Mouse (Mus musculus) cerebellum, adult 9-11 months (tissue): ENCODE results near the gene Lgals3bp.
A peak's percentile ranks its signal among the peaks of the same experiment; 100 is the strongest.

Experiments
- DNase-seq: peaks from one replicate; pipeline ENCODE4 v3.0.0; 2022

The Lgals3bp gene

DNA sequence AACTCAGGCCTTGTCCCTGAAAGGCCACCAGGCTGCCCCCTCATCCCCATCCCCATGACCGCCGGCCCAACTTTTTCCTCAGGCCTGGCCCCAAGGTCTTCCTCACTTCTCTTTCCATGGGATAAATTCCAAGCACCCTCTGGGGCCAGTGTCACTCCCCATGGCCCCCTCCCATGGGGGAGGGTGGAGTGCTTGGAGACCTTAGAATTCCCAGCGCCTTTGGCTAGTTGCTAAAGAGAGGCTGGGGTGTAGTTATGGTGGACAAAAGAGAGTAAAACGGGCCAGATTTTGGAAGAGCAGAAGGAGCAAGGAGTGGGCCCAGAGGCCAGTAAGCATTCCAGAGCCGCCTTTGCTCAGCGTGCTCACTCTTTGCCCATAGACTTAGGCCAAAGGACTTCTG, 46.3 kb downstream of the Lgals3bp start, which contains the start of gene Timp2:
TSS of gene Timp2 (minus strand) at position 101 of the 400 bp plus-strand sequence.
- no peak for DNase-seq

DNA sequence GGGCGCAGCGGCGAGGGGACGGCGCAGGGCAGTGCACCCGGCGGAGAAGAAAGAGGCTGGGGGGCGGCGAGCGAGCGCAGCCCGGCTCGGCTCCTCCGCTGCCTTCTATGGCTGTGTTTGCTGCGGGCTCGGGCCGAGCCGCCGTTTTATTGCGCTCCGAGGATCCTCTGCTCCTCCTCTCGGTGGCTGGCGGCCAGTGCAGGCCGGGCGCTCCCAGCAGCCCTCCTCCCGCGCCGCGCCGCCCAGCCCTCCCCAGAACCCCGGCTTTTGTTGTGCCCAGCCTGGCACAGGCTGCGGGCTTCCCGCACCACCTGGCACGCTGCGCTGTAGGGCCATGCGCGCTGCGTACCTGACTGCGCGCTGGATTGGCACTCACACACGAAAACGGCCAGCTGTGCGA, 46.7 kb downstream of the Lgals3bp start:
- DNase-seq: peak; percentile 82

DNA sequence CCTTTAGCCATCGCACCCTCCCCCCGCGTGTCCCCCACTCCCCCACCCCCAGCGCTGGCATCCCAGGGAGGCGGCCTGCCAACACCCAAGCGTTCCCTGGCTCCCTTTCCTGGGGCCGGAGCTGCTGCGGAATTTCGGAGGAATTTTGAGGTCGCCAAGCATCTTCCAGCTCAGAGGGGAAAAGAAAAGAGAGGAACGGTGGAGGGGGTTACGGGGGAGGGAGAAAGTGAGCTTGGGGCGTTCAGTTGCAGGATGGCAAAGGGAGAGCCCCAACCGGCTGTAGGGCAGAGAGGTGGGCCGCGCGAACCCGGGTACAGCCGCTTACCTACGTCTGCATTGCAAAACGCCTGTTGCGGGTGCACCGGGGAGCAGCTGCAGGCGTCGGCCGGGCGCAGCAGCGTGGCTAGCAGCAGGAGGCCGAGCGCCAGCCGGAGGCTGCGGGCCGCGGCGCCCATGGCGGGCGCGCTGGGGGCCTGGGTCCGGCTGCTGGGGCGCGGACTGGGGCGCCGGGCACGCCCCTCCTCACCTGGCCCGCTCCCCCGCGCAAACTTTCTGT, 47.2 kb downstream of the Lgals3bp start:
- peak; percentile 36 for DNase-seq

DNA sequence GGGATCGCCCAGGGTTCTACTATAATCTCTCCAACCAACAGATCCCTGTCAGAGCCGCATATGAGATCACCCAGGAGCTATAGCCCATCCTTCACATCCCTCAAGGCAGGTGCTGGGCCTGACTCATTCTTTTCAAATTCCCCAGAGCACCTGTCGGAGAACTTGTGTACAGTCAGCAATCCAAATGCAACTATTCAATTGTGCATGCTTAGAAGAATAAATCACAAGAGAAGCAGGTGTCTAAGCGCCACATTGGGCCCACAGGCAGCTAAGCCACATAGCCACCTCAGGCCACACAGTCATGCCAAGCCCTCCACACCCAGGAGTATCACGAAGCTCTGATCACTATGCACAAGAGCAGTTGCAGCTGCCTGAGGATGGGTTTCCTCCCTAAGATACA, 52.4 kb downstream of the Lgals3bp start:
- DNase-seq: no peak

DNA sequence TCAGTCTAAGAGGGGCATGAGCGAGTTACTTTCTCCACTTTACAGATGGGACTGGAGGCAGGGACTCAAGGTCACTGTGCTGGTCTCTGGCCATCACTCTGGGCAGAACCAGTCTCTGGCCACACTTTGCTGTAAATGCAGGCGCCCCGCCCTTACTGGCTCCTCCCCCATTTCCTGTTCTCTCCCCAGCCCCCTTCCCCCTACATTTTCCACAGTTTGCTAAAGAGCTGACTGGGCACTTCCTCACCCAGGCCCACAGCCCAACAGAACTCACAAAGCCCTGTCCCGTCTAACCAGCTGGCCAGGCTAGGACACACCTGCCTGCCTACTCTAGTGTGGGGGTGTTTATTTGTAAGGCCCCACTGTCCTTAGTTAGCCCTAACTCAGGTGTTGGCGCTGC, 53.0 kb downstream of the Lgals3bp start:
- no peak for DNase-seq

DNA sequence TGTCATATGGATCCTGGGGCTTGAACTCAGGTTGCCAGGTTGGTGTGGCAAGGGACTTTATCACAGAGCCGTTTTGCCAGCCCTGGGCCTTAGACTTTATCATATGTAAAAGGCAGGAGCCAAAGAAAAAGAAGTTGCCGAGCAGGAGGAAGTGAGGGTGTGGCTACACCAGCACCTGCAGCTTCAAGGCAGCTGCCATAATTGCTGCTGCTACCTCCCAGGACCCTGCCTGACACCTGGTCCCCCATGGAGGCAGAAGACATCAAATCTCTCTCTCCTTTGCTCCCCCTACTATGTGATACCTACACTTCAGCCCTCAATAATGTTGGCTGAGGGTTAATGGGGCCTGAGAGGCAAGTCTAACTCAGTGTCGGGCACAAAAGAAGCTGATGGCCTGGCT, 53.5 kb downstream of the Lgals3bp start:
- DNase-seq: no peak

DNA sequence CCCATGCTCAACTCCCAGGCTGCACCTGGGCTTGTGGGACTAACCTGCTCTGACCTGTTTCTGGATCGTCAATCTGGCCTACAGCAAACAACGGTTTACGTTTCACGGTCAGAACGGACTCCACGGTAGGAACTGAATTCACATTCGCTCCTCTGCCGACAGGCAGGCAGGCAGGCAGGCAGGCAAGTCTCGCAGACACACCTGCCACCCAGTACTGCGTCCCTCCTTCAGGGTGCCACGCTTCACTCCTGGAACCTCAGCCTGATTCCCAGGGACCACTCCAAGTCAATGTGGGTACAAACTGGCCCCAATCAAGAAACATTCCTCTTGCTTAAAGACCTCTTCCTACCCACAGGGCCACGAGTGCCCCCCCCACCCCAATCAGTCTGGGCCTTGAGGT, 54.0 kb downstream of the Lgals3bp start:
- no peak for DNase-seq

DNA sequence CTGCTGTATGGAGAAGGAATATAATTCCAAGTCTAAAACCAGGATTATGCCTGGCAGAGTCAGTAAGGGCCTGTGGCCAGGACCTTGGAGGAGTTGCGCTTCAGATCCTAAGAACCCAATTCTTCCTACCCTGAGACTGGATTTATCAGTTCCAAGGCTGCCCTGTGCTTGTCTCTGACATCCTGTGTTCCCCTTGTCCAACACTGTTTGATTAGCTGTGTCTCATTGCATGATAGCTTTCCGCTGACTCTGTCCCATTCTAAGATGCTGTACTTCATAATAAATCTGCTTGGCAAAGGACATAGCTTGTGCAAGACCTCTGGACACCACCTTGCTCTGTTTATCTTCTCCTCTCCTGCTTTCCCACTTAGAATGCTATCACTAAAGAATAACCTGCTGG, 54.5 kb downstream of the Lgals3bp start:
- no peak for DNase-seq

DNA sequence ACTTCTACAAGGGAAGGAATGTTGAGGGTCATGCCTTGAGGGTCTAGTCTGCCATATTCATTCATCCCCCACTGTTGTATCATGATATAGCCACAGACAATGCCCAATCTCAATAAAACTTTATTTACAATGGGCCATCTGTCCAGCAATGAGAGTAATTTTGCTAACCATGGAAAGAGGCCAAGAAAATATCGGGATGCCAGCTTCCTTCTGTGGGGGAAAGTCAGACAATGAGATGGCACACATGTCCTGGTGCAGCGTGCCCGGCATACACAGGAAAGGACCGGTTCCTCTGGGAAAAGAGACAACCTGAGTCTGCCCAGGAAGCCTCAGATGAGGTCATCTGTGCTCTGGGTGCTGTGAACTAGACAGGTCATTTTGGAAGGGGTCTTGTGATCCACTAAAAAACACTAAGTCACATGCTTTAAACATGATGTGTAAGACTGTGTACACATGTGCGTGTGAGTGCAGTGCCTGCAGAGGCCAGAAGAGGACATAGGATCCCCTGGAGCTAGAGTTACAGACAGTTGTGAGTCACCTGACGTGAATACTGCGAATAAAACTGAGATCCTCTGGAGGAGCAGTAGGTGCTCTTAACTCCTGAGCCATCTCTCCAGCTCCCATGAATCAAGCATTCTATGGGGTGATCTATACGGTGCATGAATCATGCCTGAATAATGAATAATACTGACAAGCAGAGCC, 55.3 kb downstream of the Lgals3bp start:
- no peak for DNase-seq

DNA sequence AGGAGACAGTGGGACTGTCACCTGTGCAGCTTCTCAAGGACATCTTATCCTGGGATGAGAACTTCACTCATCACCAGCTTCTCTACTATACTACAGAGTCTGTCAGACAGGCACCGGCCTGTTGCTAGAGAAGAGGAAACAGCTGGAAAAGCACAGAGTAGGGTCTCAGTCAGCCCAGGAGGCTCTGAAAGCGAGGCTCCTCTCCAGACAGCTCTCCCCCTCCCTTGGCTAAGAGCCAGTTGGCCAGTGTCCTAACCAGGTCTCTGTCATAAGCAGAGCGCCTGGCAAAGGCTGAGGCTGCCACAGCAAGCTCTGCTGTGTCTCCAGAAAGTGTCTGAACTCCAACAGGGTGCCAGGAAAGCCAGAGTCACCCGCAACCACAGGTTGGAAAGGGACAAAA, 56.2 kb downstream of the Lgals3bp start:
- no peak for DNase-seq

DNA sequence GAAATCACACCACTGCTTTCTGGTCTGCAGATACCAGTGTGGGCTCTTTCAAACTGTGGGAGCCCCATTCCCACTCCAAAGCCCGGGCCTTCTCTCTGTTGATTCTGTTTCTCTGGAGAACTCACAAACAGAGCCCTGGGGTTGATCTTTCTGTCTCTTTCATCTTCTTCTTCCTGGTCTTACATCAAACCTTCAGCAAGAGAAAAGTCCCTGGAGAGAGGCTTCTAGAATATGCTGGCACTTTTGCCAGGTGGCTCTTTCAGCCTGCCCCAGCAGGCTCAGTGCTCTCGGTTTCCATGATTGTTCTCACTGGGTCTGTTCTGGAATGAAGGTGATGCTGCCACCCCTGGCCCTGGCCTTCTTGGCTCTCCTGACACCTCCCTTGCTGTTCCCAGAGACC, 58.3 kb downstream of the Lgals3bp start:
- DNase-seq: no peak
